Mouse (Mus musculus) lung, embryonic 15.5 days (tissue): Measurements from ENCODE around the gene Esrra. TPM values are rescaled to one million over a fixed set of nuclear protein-coding genes. Genes with fewer than 3 reads are reported as not detected.
A peak's percentile ranks its signal among the peaks of the same experiment; 100 is the strongest.

Experiments
- ATAC-seq: fragments of 200-750 bp; cut with Nextera tagmentation; 2 replicates; pipeline ENCODE4 v1.8.0; 2017; ENCODE audit warnings: moderate number of reproducible peaks, borderline replicate concordance; ENCODE audit not compliant: low FRiP score, low TSS enrichment; ENCODE audit errors: extremely low read depth
- H3K27ac ChIP-seq: fragments of 300-500 bp; sonication (generic); 2 replicates; pipeline ENCODE4 v1.5.1; 2015; ENCODE audit warnings: moderate library complexity, mild to moderate bottlenecking, inconsistent platforms
- H3K27me3 ChIP-seq: fragments of 300-500 bp; sonication (generic); 2 replicates; pipeline ENCODE4 v1.6.1; 2015; ENCODE audit warnings: inconsistent platforms
- H3K36me3 ChIP-seq: fragments of 300-500 bp; sonication (generic); 2 replicates; pipeline ENCODE4 v1.6.1; 2015; ENCODE audit warnings: inconsistent platforms
- H3K4me1 ChIP-seq: fragments of 300-500 bp; sonication (generic); 2 replicates; pipeline ENCODE4 v1.6.1; 2015; ENCODE audit warnings: inconsistent platforms
- H3K4me2 ChIP-seq: fragments of 300-500 bp; sonication (generic); 2 replicates; pipeline ENCODE4 v1.6.1; 2015; ENCODE audit warnings: inconsistent platforms, mild to moderate bottlenecking, moderate library complexity
- H3K4me3 ChIP-seq: fragments of 300-500 bp; sonication (generic); 2 replicates; pipeline ENCODE4 v1.5.1; 2015; ENCODE audit warnings: mild to moderate bottlenecking, inconsistent platforms
- H3K9ac ChIP-seq: fragments of 300-500 bp; sonication (generic); 2 replicates; pipeline ENCODE4 v1.6.1; 2015; ENCODE audit warnings: inconsistent platforms
- H3K9me3 ChIP-seq: fragments of 300-500 bp; sonication (generic); 2 replicates; pipeline ENCODE4 v1.6.1; 2016; ENCODE audit warnings: inconsistent platforms
- WGBS: fragments of 180-500 bp; shearing (Covaris S2); methylation state at CpG from one replicate; pipeline ENCODE4 v1.1.7; 2015; 5-methylcytosine and 5-hydroxymethylcytosine counted together
- polyA plus RNA-seq: library from polyadenylated mRNA; unstranded; fragments of >200 nt; fragmentation: Nextera tagmentation; extraction: Ambion mirVana; gene quantifications from 2 replicates; pipeline ENCODE4 v1.2.1, GENCODE M21; 2015

Esrra gene
- 9.3 and 9.5 TPM in 2 replicates for polyA plus RNA-seq

DNA sequence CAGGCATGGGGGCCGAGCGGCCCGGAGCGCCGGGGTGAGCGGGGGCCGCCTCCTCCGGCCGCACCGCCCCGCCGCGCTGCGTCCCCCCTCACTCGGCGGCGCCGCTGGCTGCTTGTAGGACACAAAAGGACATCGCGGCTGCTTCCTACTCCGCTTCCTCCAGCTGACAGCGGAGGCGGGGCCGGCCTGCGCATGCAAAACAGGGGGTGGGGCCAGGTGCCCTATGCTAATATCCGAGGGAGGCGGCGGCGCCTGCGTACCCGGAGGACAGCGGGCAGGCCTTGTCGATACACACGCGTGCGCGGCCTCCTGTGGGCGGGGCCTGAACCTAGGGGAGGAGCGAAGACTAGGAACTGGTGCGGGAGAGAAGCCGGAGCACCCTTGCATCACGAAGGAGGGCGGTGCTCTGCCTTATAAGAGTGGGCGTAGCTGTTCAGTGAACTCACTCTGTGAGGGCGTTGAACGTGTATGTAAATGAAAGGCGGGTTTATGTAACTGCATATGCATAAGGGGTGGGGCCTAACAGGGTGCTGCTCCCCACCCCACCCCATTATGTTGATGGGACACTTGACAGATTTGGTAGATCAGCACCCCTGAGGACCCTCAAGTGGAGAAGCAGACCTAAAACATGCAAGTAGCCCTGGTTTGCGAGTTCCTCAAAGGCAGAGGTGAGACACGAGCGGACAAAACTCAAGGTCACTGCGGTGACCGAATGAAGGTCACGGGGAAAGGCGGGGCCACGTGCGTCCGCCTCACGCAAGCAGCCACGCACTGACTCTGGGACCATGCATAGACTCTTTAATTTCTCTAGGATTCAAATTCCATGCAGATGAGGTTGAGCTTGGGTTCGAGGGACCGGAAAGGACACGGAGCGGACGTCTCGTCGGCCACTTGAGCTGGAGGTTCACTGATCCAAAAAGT, at the start of gene Esrra:
Gene Esrra (minus strand): TSS at position 167 of the 921 bp plus-strand sequence.
- Histone ChIP-seq H3K36me3 (no peaks in the 10 kb centered on the region), H3K4me2 (peak within 1 kb of the TSS; percentile 76), H3K27ac (peak within 1 kb of the TSS; percentile 79), H3K27me3 (peaks cover 44% of the 10 kb centered on the region), H3K4me3 (peak within 1 kb of the TSS; percentile 82), H3K9me3 (no peaks in the 10 kb centered on the region), H3K9ac (peak within 1 kb of the TSS; percentile 70), H3K4me1 (peaks cover 35% of the 10 kb centered on the region)
- WGBS = under 1% methylated on average over 66 of the region's 66 CpGs
- peak; percentile 95 for ATAC-seq

DNA sequence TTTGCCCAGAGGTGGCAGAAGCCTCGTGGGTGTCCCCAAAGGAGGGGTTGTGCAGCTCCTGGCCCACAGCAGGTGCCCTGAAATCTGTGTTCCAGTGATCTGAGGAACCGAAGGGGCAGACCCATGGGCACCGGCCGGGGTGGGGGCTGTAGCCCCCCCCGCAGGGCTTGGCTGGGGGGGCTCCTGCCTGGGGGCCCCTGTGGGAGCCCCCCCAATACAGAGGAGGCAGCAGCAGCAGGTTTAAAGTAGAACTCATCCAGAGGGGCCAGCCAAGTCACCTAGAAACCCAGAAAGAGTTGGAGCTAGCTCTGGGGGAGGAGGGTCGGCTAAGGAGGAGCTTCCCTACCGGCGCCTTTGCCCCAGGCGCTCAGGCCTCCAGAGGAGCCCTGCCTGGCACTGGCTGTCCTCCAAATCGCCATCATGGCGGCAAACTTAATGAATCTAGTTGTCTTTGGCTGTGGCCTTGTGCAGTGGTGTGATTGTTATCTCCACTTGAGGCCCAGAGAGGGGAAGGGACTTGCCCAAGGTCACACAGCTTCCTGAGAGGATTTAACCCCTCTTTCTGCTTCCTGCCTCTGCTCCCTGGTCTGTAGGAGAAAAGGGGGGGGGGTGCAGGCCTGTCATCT, 49.0 kb upstream of the Esrra start:
- peaks cover 11% of the 10 kb centered on the region for H3K36me3 ChIP-seq
- no peak overlapping the region for H3K9ac ChIP-seq
- peak overlapping the region; percentile 39; the same call in 1 of the 2 replicates for H3K27ac ChIP-seq
- no peak for ATAC-seq
- no peaks in the 10 kb centered on the region for H3K27me3 ChIP-seq
- WGBS = 34% methylated on average over 11 of the region's 11 CpGs
- peaks cover 33% of the 10 kb centered on the region for H3K4me1 ChIP-seq
- H3K4me3 ChIP-seq = peak overlapping the region; percentile 71
- H3K9me3 ChIP-seq = no peaks in the 10 kb centered on the region
- H3K4me2 ChIP-seq = peak overlapping the region; percentile 77

DNA sequence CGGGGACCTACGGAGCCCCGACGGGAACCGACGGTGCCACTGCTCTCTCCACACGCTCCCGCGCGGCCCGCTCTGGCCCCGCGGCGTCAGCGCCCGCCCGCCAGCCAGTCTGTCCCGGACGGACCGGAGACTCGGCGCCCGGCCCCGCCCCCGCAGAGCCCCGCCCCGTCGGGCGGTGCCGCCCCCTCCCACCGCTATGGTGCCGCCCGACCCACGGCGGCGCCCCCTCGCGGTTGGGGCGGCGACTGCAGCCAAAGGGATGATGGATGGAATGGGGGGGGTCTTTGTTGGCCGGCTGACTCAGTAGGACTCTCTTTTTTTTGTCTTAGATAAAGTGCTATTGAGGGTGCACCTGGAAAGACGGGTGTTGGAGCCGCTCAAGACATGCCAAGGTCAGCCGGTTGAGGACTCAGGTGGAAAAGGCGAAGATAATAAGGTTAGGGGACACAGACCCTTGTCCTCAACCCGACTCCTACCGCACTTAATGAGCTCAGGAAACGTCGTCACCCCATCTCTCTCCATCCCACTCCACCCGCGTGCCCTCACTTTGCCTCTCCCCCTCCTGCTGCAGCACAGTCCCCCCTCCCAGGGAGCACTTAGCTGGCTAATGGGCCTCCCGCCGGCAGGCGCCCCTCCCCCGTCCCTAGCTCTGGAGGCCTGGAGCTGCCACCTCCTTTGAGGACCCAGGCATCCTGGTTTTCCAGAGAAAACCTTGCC, 48.2 kb upstream of the Esrra start:
- ATAC-seq = peak; percentile 65
- no peaks in the 10 kb centered on the region for H3K9me3 ChIP-seq
- H3K4me2 ChIP-seq = peak overlapping the region; percentile 77
- H3K4me1 ChIP-seq = peaks cover 33% of the 10 kb centered on the region
- H3K4me3 ChIP-seq = peak overlapping the region; percentile 71
- WGBS = 1% methylated on average over 54 of the region's 55 CpGs
- peak overlapping the region; percentile 63 for H3K27ac ChIP-seq
- H3K27me3 ChIP-seq = no peaks in the 10 kb centered on the region
- peak overlapping the region; percentile 81 for H3K9ac ChIP-seq
- H3K36me3 ChIP-seq = peaks cover 19% of the 10 kb centered on the region

DNA sequence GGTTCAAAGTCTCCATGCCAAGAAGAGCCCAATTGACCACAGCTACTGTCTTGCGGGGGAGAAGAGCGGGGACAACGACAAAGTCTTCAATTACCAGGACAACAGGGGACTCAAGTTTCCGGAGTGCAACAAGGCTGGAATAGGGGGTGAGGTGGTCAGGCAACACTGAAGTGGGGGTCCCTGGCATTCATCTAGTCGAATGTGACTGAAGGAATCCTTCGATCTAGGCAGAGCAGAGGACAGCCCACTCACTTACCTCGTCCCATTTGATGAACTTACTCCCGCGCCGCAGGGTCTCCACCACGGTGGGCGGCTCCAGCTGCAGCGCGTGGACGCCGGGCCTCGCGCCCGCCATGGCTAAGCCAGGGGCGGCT, 47.7 kb upstream of the Esrra start:
- peaks cover 33% of the 10 kb centered on the region for H3K4me1 ChIP-seq
- H3K9me3 ChIP-seq = no peaks in the 10 kb centered on the region
- H3K4me3 ChIP-seq = peak overlapping the region; percentile 71
- H3K27ac ChIP-seq = peak overlapping the region; percentile 63
- peak overlapping the region; percentile 77 for H3K4me2 ChIP-seq
- under 1% methylated on average over 20 of the region's 20 CpGs for WGBS
- no peak for ATAC-seq
- H3K36me3 ChIP-seq = peaks cover 24% of the 10 kb centered on the region
- H3K27me3 ChIP-seq = no peaks in the 10 kb centered on the region
- peak overlapping the region; percentile 81 for H3K9ac ChIP-seq

DNA sequence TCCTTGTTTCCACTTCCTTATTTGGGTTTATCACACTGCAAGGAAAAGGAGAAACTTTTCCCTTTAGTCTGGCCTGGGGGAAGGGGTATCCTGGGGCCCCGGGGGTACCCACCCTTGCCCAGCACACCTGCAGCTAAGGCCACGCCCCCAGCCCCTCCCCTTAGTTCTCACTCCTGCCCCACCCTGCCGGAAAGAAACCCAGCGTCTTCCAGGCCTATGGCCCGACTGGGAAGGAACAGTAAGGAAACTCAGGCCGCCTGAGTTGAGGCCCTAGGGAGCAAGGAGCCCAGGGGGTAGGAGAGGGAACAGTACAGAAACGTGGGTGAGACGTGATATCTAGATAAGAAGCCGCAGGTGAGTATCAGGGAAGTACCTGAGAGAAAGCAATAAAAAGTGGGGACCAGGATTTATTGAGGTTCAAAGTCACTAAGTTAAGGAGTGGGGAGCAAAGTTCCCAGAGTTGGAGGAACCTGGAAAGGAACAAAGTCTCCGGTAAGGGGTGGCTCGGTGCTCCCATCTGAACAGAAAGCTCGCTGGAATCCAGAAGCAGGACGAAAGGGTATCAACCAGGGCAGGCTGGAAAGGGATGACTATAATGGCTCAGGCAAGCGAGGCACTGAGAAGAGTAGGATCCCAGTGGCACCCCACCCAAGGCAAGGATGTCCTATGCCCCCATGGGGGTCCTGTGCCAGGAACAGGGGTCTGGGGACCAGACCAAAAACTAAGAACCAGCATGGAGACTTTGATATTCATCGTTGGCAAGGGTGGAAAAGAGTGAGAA, 47.1 kb upstream of the Esrra start:
- Histone ChIP-seq H3K4me1 (peaks cover 28% of the 10 kb centered on the region), H3K27ac (peak overlapping the region; percentile 63; the same call in 1 of the 2 replicates), H3K9ac (peak overlapping the region; percentile 81), H3K36me3 (peaks cover 28% of the 10 kb centered on the region), H3K9me3 (no peaks in the 10 kb centered on the region), H3K4me3 (peak overlapping the region; percentile 71), H3K4me2 (peak overlapping the region; percentile 77), H3K27me3 (no peaks in the 10 kb centered on the region)
- ATAC-seq = no peak
- WGBS = 5% methylated on average over 15 of the region's 15 CpGs

DNA sequence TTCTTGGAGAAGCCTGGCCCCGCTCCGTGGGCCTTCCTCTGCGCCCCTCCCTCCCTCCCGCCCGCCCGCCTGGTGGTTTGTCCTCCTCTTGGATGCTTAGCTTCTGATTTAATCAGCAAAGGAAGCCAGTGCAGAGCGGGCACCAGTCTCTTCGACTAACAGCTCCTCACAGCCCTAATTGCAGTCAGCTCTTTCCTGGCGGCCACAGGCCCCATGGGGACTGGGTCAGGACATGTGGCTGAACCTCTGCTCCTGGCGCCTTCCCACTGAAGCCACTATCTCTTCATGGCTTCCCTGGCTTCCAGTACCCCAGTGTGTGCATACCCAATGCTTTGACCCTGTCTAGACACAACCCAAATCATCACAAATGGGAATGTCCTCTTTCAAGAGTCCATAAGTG, 34.8 kb upstream of the Esrra start:
- ATAC-seq = no peak
- Histone ChIP-seq H3K27me3 (no peaks in the 10 kb centered on the region), H3K27ac (no peak overlapping the region), H3K4me1 (peaks cover 23% of the 10 kb centered on the region), H3K36me3 (peaks cover 65% of the 10 kb centered on the region), H3K4me3 (no peak overlapping the region), H3K9ac (no peak overlapping the region), H3K9me3 (no peaks in the 10 kb centered on the region), H3K4me2 (no peak overlapping the region)
- WGBS = 88% methylated on average over 10 of the region's 10 CpGs

DNA sequence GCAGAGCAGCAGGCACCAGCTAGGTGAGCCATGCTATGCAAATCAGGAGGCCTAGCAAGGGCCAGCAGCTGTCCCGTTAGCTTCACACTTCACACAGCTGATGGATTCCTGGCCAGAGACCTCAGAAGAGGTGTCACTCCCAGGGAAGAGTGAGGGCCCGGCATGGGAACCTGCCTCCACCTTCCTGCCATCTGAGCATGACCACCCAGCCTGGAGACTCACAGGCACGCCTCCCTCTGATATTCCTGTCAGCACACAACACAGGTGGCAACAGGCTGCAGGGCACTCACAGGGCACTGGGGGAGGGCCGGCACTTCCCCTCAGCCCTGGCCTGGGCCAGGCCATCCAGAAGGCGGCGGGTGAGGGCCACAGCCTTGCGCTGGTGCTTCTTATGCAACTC, 33.8 kb upstream of the Esrra start:
- no peak for ATAC-seq
- no peaks in the 10 kb centered on the region for H3K9me3 ChIP-seq
- no peak overlapping the region for H3K4me3 ChIP-seq
- H3K36me3 ChIP-seq = peaks cover 61% of the 10 kb centered on the region
- WGBS = 77% methylated on average over 7 of the region's 7 CpGs
- no peak overlapping the region for H3K9ac ChIP-seq
- peaks cover 23% of the 10 kb centered on the region for H3K4me1 ChIP-seq
- H3K27me3 ChIP-seq = no peaks in the 10 kb centered on the region
- no peak overlapping the region for H3K27ac ChIP-seq
- no peak overlapping the region for H3K4me2 ChIP-seq

DNA sequence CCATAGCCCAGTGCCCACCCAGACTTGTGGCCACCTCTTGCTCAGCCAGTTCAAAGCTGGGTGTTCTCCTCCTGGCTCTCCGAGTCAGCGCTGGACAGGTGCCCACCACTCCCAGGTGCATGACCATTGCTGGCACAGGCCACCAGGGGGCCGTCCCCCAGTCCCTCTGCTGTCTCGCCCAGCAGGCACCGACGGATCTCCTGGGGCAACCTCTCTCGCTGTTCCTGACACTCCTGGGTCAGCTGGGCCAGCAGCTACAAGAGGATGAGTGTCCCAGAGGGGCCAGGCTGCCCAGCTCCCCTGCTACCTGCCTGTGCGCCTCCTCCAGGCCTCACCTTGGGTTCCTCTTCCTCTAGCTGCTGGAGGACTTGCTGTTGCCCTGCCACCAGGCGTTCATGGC, 32.4 kb upstream of the Esrra start:
- Histone ChIP-seq H3K9ac (no peak overlapping the region), H3K27me3 (no peaks in the 10 kb centered on the region), H3K36me3 (peaks cover 48% of the 10 kb centered on the region), H3K27ac (no peak overlapping the region), H3K9me3 (no peaks in the 10 kb centered on the region), H3K4me1 (peaks cover 30% of the 10 kb centered on the region), H3K4me3 (no peak overlapping the region), H3K4me2 (no peak overlapping the region)
- 49% methylated on average over 9 of the region's 9 CpGs for WGBS
- ATAC-seq = no peak

DNA sequence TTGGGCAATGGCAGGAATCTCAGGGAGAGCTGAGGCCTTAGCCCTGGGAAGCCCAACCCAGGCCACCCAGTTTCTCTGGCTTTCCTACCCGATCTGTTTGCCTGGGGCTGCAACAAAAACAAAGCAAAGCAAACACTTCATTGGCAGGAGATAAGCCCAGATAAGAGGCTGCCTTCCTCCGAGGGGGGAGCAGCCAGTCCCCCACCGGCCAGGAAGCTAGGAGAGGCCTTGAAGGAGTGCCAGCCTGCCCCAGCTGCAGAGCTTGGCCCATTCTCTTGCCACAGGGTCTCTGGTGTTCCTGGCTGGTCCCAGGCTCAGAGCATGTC, 31.1 kb upstream of the Esrra start:
- no peaks in the 10 kb centered on the region for H3K9me3 ChIP-seq
- H3K27me3 ChIP-seq = no peaks in the 10 kb centered on the region
- H3K4me3 ChIP-seq = peak overlapping the region; percentile 65
- H3K27ac ChIP-seq = peak overlapping the region; percentile 98
- peaks cover 35% of the 10 kb centered on the region for H3K36me3 ChIP-seq
- H3K4me2 ChIP-seq = peak overlapping the region; percentile 79
- WGBS = 2% methylated on average over 3 of the region's 3 CpGs
- H3K9ac ChIP-seq = peak overlapping the region; percentile 68; the same call in 1 of the 2 replicates
- ATAC-seq = 0 out of 2 replicates have a peak, but pooled peaks have one; percentile 2
- peaks cover 30% of the 10 kb centered on the region for H3K4me1 ChIP-seq

DNA sequence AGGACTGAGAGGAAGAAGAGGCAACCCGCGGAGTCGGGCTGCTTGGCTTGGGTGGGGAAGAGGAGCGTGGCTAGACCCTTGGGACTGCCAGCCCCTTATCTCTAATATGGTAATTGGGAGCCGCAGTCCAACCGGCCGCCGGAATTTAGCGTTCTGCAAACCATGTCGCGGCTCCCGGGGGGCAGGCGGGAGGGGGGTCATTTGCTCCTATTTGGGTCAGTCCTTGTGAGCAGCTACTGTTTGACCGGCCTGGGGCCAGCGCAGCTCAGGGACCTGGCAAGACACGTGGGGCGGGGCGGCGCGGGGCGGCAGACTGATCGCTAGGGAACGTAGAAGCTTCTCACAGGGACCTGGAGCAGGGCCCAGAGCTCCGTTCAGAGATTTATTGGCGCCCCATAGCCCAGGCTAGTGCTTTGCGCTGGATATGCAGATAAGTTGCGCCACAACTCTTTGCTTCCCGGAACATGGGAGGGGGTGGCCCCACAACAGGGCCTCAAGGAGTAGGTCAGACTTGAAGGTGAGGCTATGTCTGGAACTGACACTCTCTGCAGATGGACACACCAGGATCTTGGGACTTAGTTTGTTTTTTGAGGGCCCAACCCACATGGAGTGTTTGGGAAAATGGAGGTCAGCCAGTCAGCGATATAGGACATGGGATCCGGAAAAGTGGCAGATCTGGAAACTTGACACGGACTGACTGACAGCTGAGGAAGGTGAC, 30.5 kb upstream of the Esrra start:
- peak overlapping the region; percentile 98 for H3K27ac ChIP-seq
- ATAC-seq = peak; percentile 64
- no peaks in the 10 kb centered on the region for H3K9me3 ChIP-seq
- peaks cover 30% of the 10 kb centered on the region for H3K4me1 ChIP-seq
- peak overlapping the region; percentile 79 for H3K4me2 ChIP-seq
- 2% methylated on average over 31 of the region's 31 CpGs for WGBS
- peak overlapping the region; percentile 68 for H3K9ac ChIP-seq
- no peaks in the 10 kb centered on the region for H3K27me3 ChIP-seq
- H3K36me3 ChIP-seq = peaks cover 30% of the 10 kb centered on the region
- H3K4me3 ChIP-seq = peak overlapping the region; percentile 65
